Mouse (Mus musculus) embryonic fibroblast, embryonic 13.5 days (primary cell): ENCODE results near the gene Tab2.

ENCODE experiments used
- CTCF ChIP-seq: IDR thresholded peaks from 2 replicates; pipeline ENCODE4 v1.5.1; 2011; ENCODE audit warnings: mild to moderate bottlenecking, control low read depth, low read length, moderate library complexity, borderline replicate concordance; ENCODE audit not compliant: insufficient read depth
- POLR2A ChIP-seq: IDR thresholded peaks from 2 replicates; pipeline ENCODE4 v1.6.1; 2011; ENCODE audit warnings: low read depth, mild to moderate bottlenecking, control low read depth, low read length, moderate library complexity

DNA sequence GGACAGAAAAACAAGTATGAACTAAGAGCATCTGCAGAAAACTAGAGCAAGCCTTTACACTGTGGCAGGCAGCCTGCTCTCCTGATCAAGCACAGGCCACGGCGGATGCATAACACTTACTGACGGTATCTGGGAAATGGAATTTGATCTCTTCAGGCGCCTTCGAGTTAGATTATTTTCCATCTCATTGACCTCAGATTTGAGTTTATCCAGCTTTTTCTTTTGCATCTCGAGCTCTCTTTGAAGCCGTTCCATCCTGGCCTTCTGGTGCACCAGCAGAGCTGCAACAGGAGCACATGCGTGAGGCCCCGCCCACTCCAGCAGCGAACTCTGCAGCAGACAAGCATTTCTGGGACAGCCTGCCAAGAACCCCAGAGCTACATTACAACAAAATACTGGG lies 44.8 kb downstream of the Tab2 start:
- no peak for TF ChIP-seq CTCF
- TF ChIP-seq POLR2A, result no peak
